Mouse (Mus musculus) hindbrain, postnatal 0 days (tissue): ENCODE measurements around the gene Srxn1. TPM values are rescaled to one million over a fixed set of nuclear protein-coding genes. Genes with fewer than 3 reads are reported as not detected.
"Not testable (repeated sequence)": the region's sequence is repeated elsewhere in the genome, so short reads cannot be mapped to it uniquely, and the experiment has no call there.

Source experiments
- ATAC-seq: fragments of 200-750 bp; cut with Nextera tagmentation; 2 replicates; pipeline ENCODE4 v1.8.0; 2017; ENCODE audit warnings: mild to moderate bottlenecking, moderate TSS enrichment, moderate library complexity
- DNase-seq: peaks from one replicate; pipeline ENCODE4 v3.0.0-alpha.2; 2015; ENCODE audit warnings: low spot score
- H3K27ac ChIP-seq: fragments of 300-500 bp; sonication (generic); 2 replicates; pipeline ENCODE4 v1.5.1; 2014; ENCODE audit warnings: mild to moderate bottlenecking
- H3K27me3 ChIP-seq: fragments of 300-500 bp; sonication (generic); 2 replicates; pipeline ENCODE4 v1.6.1; 2014; ENCODE audit warnings: low read length, mixed read lengths; ENCODE audit not compliant: insufficient read depth
- H3K36me3 ChIP-seq: fragments of 300-500 bp; sonication (generic); 2 replicates; pipeline ENCODE4 v1.6.1; 2014; ENCODE audit warnings: low read length, mixed read lengths; ENCODE audit not compliant: insufficient read depth
- H3K4me1 ChIP-seq: fragments of 300-500 bp; sonication (generic); 2 replicates; pipeline ENCODE4 v1.6.1; 2014; ENCODE audit warnings: antibody characterized with exemption, low read length, mixed read lengths; ENCODE audit not compliant: insufficient read depth
- H3K4me2 ChIP-seq: fragments of 300-500 bp; sonication (generic); 2 replicates; pipeline ENCODE4 v1.6.1; 2014; ENCODE audit warnings: low read depth, mild to moderate bottlenecking, low read length, moderate library complexity, mixed read lengths
- H3K4me3 ChIP-seq: fragments of 300-500 bp; sonication (generic); 2 replicates; pipeline ENCODE4 v1.5.1; 2014; ENCODE audit warnings: low read length
- H3K9ac ChIP-seq: fragments of 300-500 bp; sonication (generic); replicated peaks from 2 replicates; pipeline ENCODE4 v1.6.1; 2014; ENCODE audit warnings: mild to moderate bottlenecking, low read length, moderate library complexity, mixed read lengths
- H3K9me3 ChIP-seq: fragments of 300-500 bp; sonication (generic); 2 replicates; pipeline ENCODE4 v1.6.1; 2016; ENCODE audit warnings: low read length, mixed read lengths
- CTCF ChIP-seq: IDR thresholded peaks from 2 replicates; pipeline ENCODE4 v1.5.1; 2016; ENCODE audit warnings: antibody characterized with exemption, control low read depth, low read depth
- WGBS: fragments of 180-500 bp; shearing (Covaris S2); extraction: QIAGEN DNeasy Blood & Tissue Kit; methylation state at CpG from one replicate; pipeline ENCODE4 v1.1.7; 2014; 5-methylcytosine and 5-hydroxymethylcytosine counted together
- polyA plus RNA-seq: library from polyadenylated mRNA; unstranded; fragments of >200 nt; fragmentation: Nextera tagmentation; extraction: Ambion mirVana; gene quantifications from 2 replicates; pipeline ENCODE4 v1.2.1, GENCODE M21; 2015
- total RNA-seq: library from RNA; depleted of rRNA; stranded (reverse); fragments of >200 nt; gene quantifications from 2 replicates; pipeline ENCODE4 v1.2.3, GENCODE M21; 2014; rRNA removed

The Srxn1 gene
- 51.7 and 54.5 TPM in 2 replicates for total RNA-seq
- polyA plus RNA-seq: 26.4 and 26.8 TPM in 2 replicates

DNA sequence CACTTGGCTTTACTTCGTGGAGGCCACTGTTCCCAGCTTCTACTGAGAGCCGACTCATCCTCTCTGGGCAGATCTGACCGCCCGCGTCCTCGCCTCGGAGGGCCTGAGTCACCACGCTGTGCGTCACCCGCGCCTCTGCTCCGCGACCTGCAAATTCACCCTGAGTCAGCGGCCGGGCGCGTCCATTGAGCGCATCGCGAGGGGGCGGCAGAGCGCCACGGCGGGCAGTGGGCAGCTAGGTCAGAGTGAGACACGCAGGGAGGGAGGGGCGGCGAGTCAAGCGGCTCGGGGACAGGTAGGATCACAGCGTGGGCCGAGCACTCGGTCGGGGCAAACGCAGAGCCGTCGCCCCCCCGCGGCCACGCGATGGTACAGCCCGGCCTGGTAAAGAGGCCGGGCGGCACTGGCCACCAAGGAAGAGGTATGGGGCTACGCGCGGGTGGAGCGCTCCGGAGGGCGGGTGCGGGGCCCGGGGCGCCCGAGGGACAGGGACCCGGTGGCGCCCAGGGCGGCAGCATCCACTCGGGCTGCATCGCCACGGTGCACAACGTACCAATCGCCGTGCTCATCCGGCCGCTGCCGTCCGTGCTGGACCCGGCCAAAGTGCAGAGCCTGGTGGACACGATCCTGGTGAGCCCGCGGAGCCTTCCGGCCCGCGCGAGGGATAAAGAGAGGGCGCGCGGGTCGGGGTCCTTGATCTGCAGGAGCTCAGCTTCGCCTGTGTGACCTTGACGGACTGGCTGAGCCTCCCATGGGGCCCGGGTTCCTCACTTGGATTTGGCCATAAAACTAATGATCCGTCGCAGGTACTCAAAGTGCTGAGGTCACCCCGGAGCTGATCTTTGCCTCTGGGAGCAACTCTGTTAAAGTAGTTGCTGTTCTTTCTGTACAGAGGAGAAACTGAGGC is at the start of gene Srxn1:
Gene Srxn1 (plus strand): TSS at position 199 of the 907 bp plus-strand sequence.
- Histone ChIP-seq H3K27me3 (no peaks in the 10 kb centered on the region), H3K9ac (peak within 1 kb of the TSS; percentile 89), H3K4me2 (peak within 1 kb of the TSS; percentile 85), H3K36me3 (no peaks in the 10 kb centered on the region), H3K27ac (peak within 1 kb of the TSS; percentile 77), H3K4me3 (peak within 1 kb of the TSS; percentile 71), H3K4me1 (no peaks in the 10 kb centered on the region), H3K9me3 (no peaks in the 10 kb centered on the region)
- 1% methylated on average over 81 of the region's 84 CpGs for WGBS
- peak; percentile 87 for DNase-seq
- peak; percentile 67 for TF ChIP-seq CTCF
- peak; percentile 86 for ATAC-seq

DNA sequence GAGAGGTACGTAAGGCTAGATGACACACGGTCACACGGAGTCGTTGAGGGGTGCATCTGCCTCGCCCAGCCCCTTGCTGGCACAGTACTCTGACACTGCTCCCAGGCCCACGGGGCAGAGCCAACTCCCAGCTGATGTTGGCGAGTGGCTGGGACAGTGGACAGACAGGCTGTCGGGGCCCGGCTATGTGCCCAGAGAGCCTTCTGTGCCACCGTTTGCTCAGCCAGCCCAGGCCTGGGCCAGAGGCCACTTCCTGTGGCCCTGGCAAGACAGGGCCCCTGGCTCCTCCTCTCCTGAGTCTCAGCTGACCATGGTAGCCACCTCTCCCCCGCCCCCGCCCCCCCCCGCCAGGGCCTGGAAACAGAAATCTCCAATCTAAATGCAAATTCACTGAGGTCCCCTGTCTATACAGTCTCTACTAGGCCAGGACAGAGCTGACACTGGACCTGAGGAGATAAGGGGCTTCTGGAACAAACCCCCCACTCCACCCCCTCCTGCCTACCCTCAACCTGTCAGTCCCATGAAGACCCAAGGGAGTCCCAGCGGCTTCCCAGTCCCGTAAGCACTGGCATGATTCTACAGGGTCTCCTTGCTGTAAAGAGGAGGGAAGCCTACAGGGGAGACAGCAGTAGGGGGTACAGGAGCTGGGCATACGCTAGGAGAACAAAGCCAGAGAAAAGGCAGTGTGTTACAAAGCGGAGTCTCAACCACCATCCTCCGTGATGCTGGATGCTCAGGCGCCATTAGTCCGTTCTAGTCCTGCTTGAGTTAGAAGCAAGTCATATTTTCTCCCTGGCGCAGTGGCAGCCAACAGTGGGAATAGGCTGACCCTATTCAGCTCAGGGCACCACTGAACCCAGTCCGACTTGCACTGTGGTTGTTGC is 48.7 kb upstream of the Srxn1 start:
- H3K36me3 ChIP-seq: no peaks in the 10 kb centered on the region
- WGBS: 40% methylated on average over 20 of the region's 22 CpGs
- H3K27me3 ChIP-seq: no peaks in the 10 kb centered on the region
- no peaks in the 10 kb centered on the region for H3K9me3 ChIP-seq
- H3K4me2 ChIP-seq: no peak overlapping the region
- H3K27ac ChIP-seq: peak overlapping the region; percentile 56
- ATAC-seq: peak; percentile 87
- no peak for TF ChIP-seq CTCF
- no peak overlapping the region for H3K9ac ChIP-seq
- H3K4me1 ChIP-seq: no peaks in the 10 kb centered on the region
- no peak overlapping the region for H3K4me3 ChIP-seq
- DNase-seq: peak; percentile 79

DNA sequence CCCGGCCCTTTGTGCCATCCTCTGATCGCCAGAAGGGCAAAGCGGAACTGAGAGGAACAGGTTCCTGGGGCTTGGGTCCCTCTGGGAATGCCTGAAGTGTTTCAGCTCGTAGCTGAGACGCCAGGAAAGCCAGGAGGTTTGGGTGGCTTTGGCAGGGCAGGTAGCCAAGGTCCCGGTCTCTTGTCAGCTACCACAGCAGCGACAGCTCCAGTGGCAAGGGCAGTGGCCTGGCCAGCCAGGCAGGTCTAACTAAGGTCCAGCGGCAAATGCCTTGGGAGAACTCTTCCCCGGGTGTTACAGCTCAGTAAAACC is 48.1 kb upstream of the Srxn1 start:
- H3K4me1 ChIP-seq: no peaks in the 10 kb centered on the region
- H3K9ac ChIP-seq: no peak overlapping the region
- no peak overlapping the region for H3K4me3 ChIP-seq
- peak overlapping the region; percentile 56; the same call in 1 of the 2 replicates for H3K27ac ChIP-seq
- H3K27me3 ChIP-seq: no peaks in the 10 kb centered on the region
- H3K36me3 ChIP-seq: no peaks in the 10 kb centered on the region
- ATAC-seq: no peak
- no peak for TF ChIP-seq CTCF
- H3K9me3 ChIP-seq: no peaks in the 10 kb centered on the region
- no peak overlapping the region for H3K4me2 ChIP-seq
- no peak for DNase-seq
- 61% methylated on average over 9 of the region's 9 CpGs for WGBS

DNA sequence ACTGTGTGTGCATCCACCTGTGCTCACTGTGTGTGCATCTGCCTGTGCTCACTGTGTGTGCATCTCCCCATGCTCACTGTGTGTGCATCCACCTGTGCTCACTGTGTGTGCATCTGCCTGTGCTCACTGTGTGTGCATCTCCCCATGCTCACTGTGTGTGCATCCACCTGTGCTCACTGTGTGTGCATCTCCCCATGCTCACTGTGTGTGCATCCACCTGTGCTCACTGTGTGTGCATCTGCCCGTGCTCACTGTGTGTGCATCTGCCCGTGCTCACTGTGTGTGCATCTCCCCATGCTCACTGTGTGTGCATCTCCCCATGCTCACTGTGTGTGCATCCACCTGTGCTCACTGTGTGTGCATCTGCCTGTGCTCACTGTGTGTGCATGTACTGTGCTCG is 42.5 kb upstream of the Srxn1 start:
- H3K4me3 ChIP-seq, H3K9me3 ChIP-seq, H3K9ac ChIP-seq, H3K4me2 ChIP-seq, DNase-seq, H3K27me3 ChIP-seq, H3K4me1 ChIP-seq, H3K27ac ChIP-seq, ATAC-seq, H3K36me3 ChIP-seq: not testable (repeated sequence)
- WGBS: 85% methylated on average over 3 of the region's 3 CpGs

DNA sequence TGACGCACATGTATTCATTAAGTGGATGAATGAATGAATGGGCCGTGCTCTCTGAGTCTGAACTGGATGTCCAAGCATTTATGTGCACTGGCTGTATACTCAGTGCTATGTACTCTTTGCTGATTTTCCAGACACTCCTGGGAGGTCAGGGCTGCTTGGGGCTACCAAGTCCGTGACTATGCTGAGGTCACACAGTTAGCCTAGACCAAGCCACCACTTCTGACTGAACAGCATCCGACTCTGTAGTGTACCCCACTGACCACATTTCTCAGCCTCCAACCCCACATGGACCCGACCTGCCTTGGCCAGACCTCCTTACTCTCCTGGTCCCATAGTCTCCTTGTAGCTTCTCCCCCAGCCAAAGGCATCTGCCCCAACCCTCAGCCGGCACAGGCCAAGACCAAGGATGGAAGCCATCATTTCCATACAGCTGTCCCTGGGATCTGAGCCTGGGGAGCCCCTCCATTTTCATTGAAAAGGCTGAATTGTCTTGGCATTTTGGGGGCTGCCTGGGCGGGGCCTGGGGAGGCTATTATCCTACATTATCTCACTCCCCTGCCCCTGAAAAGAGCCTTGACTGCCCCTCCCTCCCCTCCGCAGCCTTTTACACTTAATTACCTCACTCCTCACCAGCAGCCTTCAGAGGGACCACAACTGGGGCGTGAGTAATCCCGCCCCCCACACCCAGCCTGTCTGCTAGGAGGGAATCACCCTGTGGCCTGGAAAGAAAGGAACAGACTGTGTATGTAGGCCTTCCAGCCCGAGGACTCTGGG is 36.5 kb upstream of the Srxn1 start:
- TF ChIP-seq CTCF: no peak
- DNase-seq: no peak
- no peak overlapping the region for H3K4me2 ChIP-seq
- no peaks in the 10 kb centered on the region for H3K36me3 ChIP-seq
- H3K4me1 ChIP-seq: 0 out of 2 replicates have a peak, but pooled peaks cover 5% of the 10 kb centered on the region
- WGBS: 34% methylated on average over 11 of the region's 11 CpGs
- peak; percentile 69 for ATAC-seq
- H3K4me3 ChIP-seq: no peak overlapping the region
- H3K27me3 ChIP-seq: no peaks in the 10 kb centered on the region
- H3K9ac ChIP-seq: no peak overlapping the region
- H3K9me3 ChIP-seq: no peaks in the 10 kb centered on the region
- no peak overlapping the region for H3K27ac ChIP-seq

DNA sequence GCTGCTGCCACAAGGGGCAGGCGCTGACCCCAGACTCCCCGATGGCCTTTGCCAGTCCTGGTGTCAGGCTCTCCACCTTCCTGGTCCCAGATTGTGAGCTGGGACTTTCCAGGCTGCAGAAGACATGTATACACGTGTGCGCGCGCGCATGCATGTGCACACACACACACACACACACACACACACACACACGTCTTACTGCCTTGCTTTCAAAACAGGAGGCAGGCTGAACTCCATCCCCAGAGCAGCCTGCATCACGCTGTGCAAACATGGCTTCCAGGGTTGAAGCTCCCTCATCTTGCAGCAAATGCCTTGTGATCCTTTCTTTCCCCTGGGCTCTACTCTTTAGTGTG is 35.9 kb upstream of the Srxn1 start:
- no peaks in the 10 kb centered on the region for H3K9me3 ChIP-seq
- no peak overlapping the region for H3K4me3 ChIP-seq
- H3K4me2 ChIP-seq: no peak overlapping the region
- no peak overlapping the region for H3K27ac ChIP-seq
- 0 out of 2 replicates have a peak, but pooled peaks cover 5% of the 10 kb centered on the region for H3K4me1 ChIP-seq
- ATAC-seq: peak; percentile 28
- no peaks in the 10 kb centered on the region for H3K27me3 ChIP-seq
- WGBS: 50% methylated on average over 9 of the region's 9 CpGs
- no peak for TF ChIP-seq CTCF
- no peak overlapping the region for H3K9ac ChIP-seq
- H3K36me3 ChIP-seq: no peaks in the 10 kb centered on the region
- no peak for DNase-seq
